Mouse (Mus musculus) liver, postnatal 0 days (tissue): ENCODE data around the gene Lrfn2.

Experiments
- CTCF ChIP-seq: sonication (generic); IDR thresholded peaks from 2 replicates; pipeline ENCODE4 v1.5.1; 2016; ENCODE audit warnings: antibody characterized with exemption, low read depth
- EP300 ChIP-seq: IDR thresholded peaks from 2 replicates; pipeline ENCODE4 v1.6.1; 2016; ENCODE audit warnings: antibody characterized with exemption, low read depth, mild to moderate bottlenecking

GRCm38 (mm10) chr17:49124642-49125041 is 192.5 kb downstream of the Lrfn2 start:
- TF ChIP-seq EP300: no peak
- no peak for TF ChIP-seq CTCF
